Mouse (Mus musculus): ENCODE data around the gene Aurkb. TPM values are rescaled to one million over a fixed set of nuclear protein-coding genes. Genes with fewer than 3 reads are reported as not detected.
"Not testable (repeated sequence)": the region's sequence is repeated elsewhere in the genome, so short reads cannot be mapped to it uniquely, and the experiment has no call there.

The Aurkb gene
- 101 and 107 TPM in 2 replicates for polyA plus RNA-seq (2015; fragmentation: Nextera tagmentation; extraction: Ambion mirVana)

DNA sequence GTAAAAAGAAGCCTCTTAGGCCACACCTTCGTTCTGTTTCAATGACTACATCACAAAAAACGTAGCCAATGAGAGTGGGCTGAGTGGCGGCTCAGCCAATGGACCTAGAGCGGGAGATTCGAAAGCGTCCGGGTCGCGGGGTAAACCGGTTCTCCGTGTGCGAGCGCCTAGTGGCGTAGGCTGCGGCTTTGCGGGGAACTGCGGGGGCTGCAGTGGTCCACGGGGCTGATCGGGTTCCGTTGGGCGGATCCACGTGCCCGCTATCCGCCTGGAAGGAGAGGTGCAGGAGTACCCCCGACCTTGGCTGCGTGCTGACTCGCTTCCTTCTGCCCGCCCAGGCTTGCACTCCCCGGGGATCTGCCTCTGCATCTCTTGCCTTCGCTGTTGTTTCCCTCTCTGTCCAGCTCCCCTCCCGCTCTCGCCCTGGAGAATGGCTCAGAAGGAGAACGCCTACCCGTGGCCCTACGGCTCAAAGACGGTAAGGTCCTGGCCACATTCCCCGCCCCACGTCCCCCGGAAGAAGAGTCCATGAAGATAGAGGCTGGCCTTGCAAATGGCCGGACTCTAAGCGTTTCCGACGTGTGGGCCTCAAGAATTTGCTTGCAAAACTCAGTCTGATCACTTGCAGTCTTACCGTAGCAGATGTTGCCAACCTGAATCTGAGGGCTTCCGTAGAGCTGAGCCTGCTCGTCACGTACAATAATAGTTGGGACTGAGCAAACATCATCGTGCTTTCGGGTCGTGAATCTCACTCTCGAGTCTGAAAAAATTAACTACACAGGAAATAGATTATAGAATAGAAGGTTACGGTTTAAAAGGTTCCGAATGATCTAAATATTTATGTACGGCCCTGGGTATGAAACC is at the start of gene Aurkb:
Gene Aurkb (plus strand): TSS at position 117 of the 864 bp plus-strand sequence.
- under 1% methylated on average over 54 of the region's 54 CpGs for WGBS (ENCODE audit: insufficient replicate concordance)
- H3K4me1 ChIP-seq (ENCODE audit: control insufficient read depth, low read depth, low read length): peaks cover 26% of the 10 kb centered on the region
- peak; percentile 80 for ATAC-seq (ENCODE audit: low read depth)

DNA sequence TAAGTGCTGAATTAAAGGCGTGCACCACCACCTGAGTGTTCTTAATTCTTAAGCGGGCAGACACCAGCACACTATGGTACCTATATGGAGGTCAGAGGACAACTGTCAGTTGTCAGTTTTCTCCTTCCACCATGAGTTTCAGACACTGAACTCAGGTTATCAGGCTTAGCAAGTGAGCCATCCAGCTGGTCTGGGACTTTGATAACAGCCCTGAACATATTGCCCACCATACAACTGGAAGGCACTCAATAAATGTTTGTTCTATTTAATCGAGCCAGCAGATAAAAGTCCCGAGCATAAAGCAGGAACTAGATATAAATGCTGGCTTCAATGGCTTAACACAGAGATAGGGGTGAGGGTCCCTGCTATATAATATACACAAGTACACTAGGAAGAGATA is 48.4 kb upstream of the Aurkb start:
- peaks cover 51% of the 10 kb centered on the region for H3K36me3 ChIP-seq (ENCODE audit: control insufficient read depth, insufficient read depth)
- no peak overlapping the region for H3K9ac ChIP-seq (ENCODE audit: low read depth, low read length)
- no peak overlapping the region for H3K4me2 ChIP-seq (ENCODE audit: low read depth, low read length)
- no peaks in the 10 kb centered on the region for H3K27me3 ChIP-seq (ENCODE audit: control insufficient read depth, insufficient read depth, low read depth, low read length)
- ATAC-seq (ENCODE audit: low read depth): no peak
- 54% methylated on average over 4 of the region's 4 CpGs for WGBS (ENCODE audit: insufficient replicate concordance)
- H3K9me3 ChIP-seq (replicated peaks; ENCODE audit: control insufficient read depth, low read length): no peaks in the 10 kb centered on the region
- no peak overlapping the region for H3K27ac ChIP-seq (ENCODE audit: low read length)
- H3K4me1 ChIP-seq (ENCODE audit: control insufficient read depth, low read depth, low read length): no peaks in the 10 kb centered on the region
- no peak overlapping the region for H3K4me3 ChIP-seq (ENCODE audit: low read depth, low read length)

More for the DNA sequence above, at the start of gene Aurkb:
- Histone ChIP-seq H3K36me3 (ENCODE audit: control insufficient read depth, insufficient read depth) (peaks cover 33% of the 10 kb centered on the region), H3K27me3 (ENCODE audit: control insufficient read depth, insufficient read depth, low read depth, low read length) (no peaks in the 10 kb centered on the region), H3K9me3 (replicated peaks; ENCODE audit: control insufficient read depth, low read length) (no peaks in the 10 kb centered on the region), H3K4me3 (ENCODE audit: low read depth, low read length) (peak within 1 kb of the TSS; percentile 77), H3K4me2 (ENCODE audit: low read depth, low read length) (peak within 1 kb of the TSS; percentile 77), H3K9ac (ENCODE audit: low read depth, low read length) (peak within 1 kb of the TSS; percentile 88), H3K27ac (ENCODE audit: low read length) (peak within 1 kb of the TSS; percentile 92)

DNA sequence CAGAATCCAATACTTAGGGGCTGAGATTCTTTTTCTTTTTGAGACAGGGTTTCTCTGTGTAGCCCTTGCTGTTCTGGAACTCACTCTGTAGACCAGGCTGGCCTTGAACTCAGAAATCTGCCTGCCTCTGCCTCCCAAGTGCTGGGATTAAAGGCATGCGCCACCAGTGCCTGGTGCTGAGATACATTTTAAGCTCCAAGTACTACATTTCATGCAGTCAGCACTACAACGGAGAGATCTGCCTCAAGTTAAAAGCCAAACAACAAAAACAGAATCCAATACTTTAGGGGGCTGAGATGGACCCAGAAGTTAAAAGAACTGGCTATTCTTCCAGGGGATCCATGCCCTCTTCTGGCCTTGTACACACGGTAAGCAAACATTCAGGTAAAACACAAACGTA is 42.7 kb upstream of the Aurkb start:
- H3K27me3 ChIP-seq (ENCODE audit: control insufficient read depth, insufficient read depth, low read depth, low read length); H3K4me3 ChIP-seq (ENCODE audit: low read depth, low read length); H3K27ac ChIP-seq (ENCODE audit: low read length); H3K9me3 ChIP-seq (replicated peaks; ENCODE audit: control insufficient read depth, low read length); ATAC-seq (ENCODE audit: low read depth); H3K4me2 ChIP-seq (ENCODE audit: low read depth, low read length); H3K9ac ChIP-seq (ENCODE audit: low read depth, low read length): not testable (repeated sequence)
- H3K36me3 ChIP-seq (ENCODE audit: control insufficient read depth, insufficient read depth): peaks cover 30% of the 10 kb centered on the region
- WGBS (ENCODE audit: insufficient replicate concordance): 80% methylated on average over 4 of the region's 4 CpGs
- peaks cover 27% of the 10 kb centered on the region for H3K4me1 ChIP-seq (ENCODE audit: control insufficient read depth, low read depth, low read length)

DNA sequence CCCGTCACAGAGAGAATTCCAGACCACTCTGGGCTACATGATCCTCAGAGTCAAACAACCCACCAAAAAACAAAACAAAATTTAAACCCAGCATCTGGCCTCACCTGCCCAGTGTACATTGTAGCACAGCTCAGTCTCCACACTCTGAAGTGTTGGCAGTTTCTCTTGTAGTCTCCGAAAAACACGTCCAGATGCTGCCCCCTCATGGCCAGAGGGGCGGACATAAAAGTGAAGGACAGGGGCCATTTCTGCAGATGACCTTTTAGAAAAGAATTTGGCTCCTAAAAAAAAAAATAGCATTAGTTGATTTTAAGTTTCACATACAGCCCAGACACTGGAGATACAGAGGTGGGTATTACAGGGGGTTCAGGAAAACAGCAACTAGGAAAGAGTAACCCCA is 41.9 kb upstream of the Aurkb start:
- Histone ChIP-seq H3K36me3 (ENCODE audit: control insufficient read depth, insufficient read depth) (peaks cover 23% of the 10 kb centered on the region), H3K9ac (ENCODE audit: low read depth, low read length) (no peak overlapping the region), H3K9me3 (replicated peaks; ENCODE audit: control insufficient read depth, low read length) (no peaks in the 10 kb centered on the region), H3K4me2 (ENCODE audit: low read depth, low read length) (no peak overlapping the region), H3K27ac (ENCODE audit: low read length) (no peak overlapping the region), H3K4me3 (ENCODE audit: low read depth, low read length) (no peak overlapping the region), H3K4me1 (ENCODE audit: control insufficient read depth, low read depth, low read length) (peaks cover 28% of the 10 kb centered on the region), H3K27me3 (ENCODE audit: control insufficient read depth, insufficient read depth, low read depth, low read length) (no peaks in the 10 kb centered on the region)
- no peak for ATAC-seq (ENCODE audit: low read depth)
- 65% methylated on average over 4 of the region's 4 CpGs for WGBS (ENCODE audit: insufficient replicate concordance)

DNA sequence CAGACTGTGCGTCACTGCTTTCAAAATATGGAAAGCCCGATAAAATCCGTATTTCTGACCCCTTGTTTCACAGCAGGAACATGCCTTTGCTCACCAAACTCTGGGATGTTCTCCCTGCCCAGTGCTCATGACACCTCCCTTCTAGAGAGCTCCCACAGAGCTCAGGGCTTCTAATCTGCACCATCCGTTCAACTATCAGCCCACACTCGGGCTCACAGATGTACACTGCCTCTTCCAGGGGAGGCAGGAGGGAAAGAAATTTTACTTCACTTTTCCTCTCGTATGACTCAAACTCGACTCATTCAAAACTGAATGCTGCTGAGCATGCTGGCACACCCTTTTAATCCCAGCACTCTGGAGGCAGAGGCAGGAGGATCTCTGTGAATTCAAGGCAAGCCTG is 40.3 kb upstream of the Aurkb start:
- peak; percentile 72 for ATAC-seq (ENCODE audit: low read depth)
- no peak overlapping the region for H3K4me3 ChIP-seq (ENCODE audit: low read depth, low read length)
- H3K9me3 ChIP-seq (replicated peaks; ENCODE audit: control insufficient read depth, low read length): no peaks in the 10 kb centered on the region
- peaks cover 13% of the 10 kb centered on the region for H3K36me3 ChIP-seq (ENCODE audit: control insufficient read depth, insufficient read depth)
- WGBS (ENCODE audit: insufficient replicate concordance): 45% methylated on average over 7 of the region's 7 CpGs
- peaks cover 28% of the 10 kb centered on the region for H3K4me1 ChIP-seq (ENCODE audit: control insufficient read depth, low read depth, low read length)
- H3K27ac ChIP-seq (ENCODE audit: low read length): peak overlapping the region; percentile 53
- H3K27me3 ChIP-seq (ENCODE audit: control insufficient read depth, insufficient read depth, low read depth, low read length): no peaks in the 10 kb centered on the region
- H3K4me2 ChIP-seq (ENCODE audit: low read depth, low read length): peak overlapping the region; percentile 21
- no peak overlapping the region for H3K9ac ChIP-seq (ENCODE audit: low read depth, low read length)

DNA sequence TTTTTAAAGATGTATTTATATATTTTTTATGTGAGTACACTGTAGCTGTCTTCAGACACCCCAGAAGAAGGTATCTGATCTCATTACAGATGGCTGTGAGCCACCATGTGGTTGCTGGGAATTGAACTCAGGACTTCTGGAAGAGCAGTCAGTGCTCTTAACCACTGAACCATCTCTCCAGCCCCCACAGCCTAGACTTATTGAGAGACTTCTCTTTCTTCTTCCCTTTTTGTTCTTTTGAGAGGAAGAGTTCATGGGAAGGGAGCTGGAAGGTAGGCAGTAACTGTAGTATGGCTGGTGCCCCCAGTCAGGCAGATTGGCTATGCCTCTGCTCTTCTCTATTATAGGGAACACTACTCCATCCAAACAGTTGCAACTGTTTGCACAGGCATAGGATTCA is 38.9 kb upstream of the Aurkb start:
- H3K27ac ChIP-seq (ENCODE audit: low read length); H3K36me3 ChIP-seq (ENCODE audit: control insufficient read depth, insufficient read depth); ATAC-seq (ENCODE audit: low read depth); H3K4me3 ChIP-seq (ENCODE audit: low read depth, low read length); H3K27me3 ChIP-seq (ENCODE audit: control insufficient read depth, insufficient read depth, low read depth, low read length); H3K9ac ChIP-seq (ENCODE audit: low read depth, low read length); H3K9me3 ChIP-seq (replicated peaks; ENCODE audit: control insufficient read depth, low read length): not testable (repeated sequence)
- H3K4me2 ChIP-seq (ENCODE audit: low read depth, low read length): peak overlapping the region; percentile 65; the same call in 1 of the 2 replicates
- peaks cover 38% of the 10 kb centered on the region for H3K4me1 ChIP-seq (ENCODE audit: control insufficient read depth, low read depth, low read length)

DNA sequence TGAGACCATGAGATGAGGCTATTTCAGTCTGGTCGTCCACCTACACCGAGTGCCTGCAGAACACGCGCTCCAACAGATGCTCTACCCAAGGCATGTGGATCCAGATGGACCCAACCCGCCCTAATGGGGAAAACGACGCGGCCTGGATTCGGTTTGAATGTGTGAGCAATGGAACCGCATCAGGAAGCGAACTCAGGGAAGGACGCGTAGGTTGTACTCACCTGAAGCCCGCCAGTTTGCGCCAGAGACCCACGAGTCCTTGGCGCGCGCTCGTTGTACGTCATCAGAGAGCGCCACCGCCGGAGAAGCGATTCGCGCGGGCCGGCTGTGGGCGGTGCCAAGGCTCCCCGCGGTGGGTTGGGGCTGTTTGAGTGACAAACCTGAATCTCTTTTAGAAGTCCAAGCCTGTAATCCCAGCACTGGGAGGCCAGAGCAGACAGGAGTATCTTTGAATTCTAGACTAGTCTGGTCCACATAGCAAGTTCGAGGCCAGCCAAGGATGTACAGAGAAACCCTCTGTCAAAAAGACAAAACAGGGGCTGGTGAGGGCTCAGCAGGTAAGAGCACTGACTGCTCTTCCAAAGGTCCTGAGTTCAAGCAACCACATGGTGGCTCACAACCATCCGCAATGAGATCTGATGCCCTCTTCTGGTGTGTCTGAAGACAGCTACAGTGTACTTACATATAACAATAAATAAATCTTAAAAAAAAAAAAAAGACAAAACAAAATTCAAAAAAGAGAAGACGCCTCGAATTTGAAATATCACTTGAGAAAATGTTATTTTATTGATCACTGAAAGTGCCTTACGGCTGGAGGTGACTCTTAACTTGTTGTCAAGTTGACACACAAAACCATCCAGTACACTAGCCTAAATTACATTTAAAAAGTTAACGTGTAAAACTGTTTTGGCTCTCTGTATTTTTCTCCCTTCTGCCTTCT is 37.0 kb upstream of the Aurkb start, which contains the start of gene Pfas:
Gene Pfas (minus strand): TSS at position 279 of the 940 bp plus-strand sequence.
- 9% methylated on average over 38 of the region's 38 CpGs for WGBS (ENCODE audit: insufficient replicate concordance)
- H3K9me3 ChIP-seq (replicated peaks; ENCODE audit: control insufficient read depth, low read length): no peaks in the 10 kb centered on the region
- H3K4me2 ChIP-seq (ENCODE audit: low read depth, low read length): peak within 1 kb of the TSS; percentile 65
- H3K9ac ChIP-seq (ENCODE audit: low read depth, low read length): peak within 1 kb of the TSS; percentile 67
- peaks cover 41% of the 10 kb centered on the region for H3K4me1 ChIP-seq (ENCODE audit: control insufficient read depth, low read depth, low read length)
- H3K27ac ChIP-seq (ENCODE audit: low read length): peak within 1 kb of the TSS; percentile 77
- no peaks in the 10 kb centered on the region for H3K27me3 ChIP-seq (ENCODE audit: control insufficient read depth, insufficient read depth, low read depth, low read length)
- peak within 1 kb of the TSS; percentile 80 for H3K4me3 ChIP-seq (ENCODE audit: low read depth, low read length)
- ATAC-seq (ENCODE audit: low read depth): peak; percentile 64
- H3K36me3 ChIP-seq (ENCODE audit: control insufficient read depth, insufficient read depth): peaks cover 1% of the 10 kb centered on the region; the same call in 1 of the 2 replicates

DNA sequence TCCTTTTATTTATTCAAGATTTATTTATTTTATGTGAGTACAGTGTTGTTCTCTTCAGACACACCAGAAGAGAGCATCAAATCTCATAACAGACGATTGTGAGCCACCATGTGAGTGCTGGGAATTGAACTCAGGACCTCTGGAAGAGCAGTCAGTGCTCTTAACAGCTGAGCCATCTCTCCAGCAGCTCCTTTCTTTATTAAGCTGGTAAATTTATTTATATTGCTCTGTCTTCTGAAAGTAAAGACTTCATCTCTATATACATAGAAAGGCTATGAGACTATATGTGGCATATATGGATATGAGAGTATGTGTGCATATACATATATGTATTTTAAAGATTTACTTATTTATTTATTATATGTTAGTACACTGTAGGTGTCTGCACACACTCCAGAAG is 35.9 kb upstream of the Aurkb start:
- no peak overlapping the region for H3K4me3 ChIP-seq (ENCODE audit: low read depth, low read length)
- H3K36me3 ChIP-seq (ENCODE audit: control insufficient read depth, insufficient read depth): no peaks in the 10 kb centered on the region
- H3K9me3 ChIP-seq (replicated peaks; ENCODE audit: control insufficient read depth, low read length): no peaks in the 10 kb centered on the region
- no peak overlapping the region for H3K9ac ChIP-seq (ENCODE audit: low read depth, low read length)
- H3K27ac ChIP-seq (ENCODE audit: low read length): no peak overlapping the region
- H3K27me3 ChIP-seq (ENCODE audit: control insufficient read depth, insufficient read depth, low read depth, low read length): no peaks in the 10 kb centered on the region
- WGBS (ENCODE audit: insufficient replicate concordance): 85% methylated on average over 1 of the region's 1 CpGs
- peaks cover 45% of the 10 kb centered on the region for H3K4me1 ChIP-seq (ENCODE audit: control insufficient read depth, low read depth, low read length)
- ATAC-seq (ENCODE audit: low read depth): no peak
- H3K4me2 ChIP-seq (ENCODE audit: low read depth, low read length): no peak overlapping the region

All from liver, embryonic 16.5 days (tissue).